Mouse (Mus musculus) T-cell, adult 2 months (primary cell): Measurements from ENCODE around the gene Prr12.
A peak's percentile ranks its signal among the peaks of the same experiment; 100 is the strongest.
"Not testable (repeated sequence)": the region's sequence is repeated elsewhere in the genome, so short reads cannot be mapped to it uniquely, and the experiment has no call there.

Experiments
- DNase-seq: peaks from one replicate; pipeline ENCODE4 v3.0.0; 2022; ENCODE audit warnings: low spot score

Prr12 gene

DNA sequence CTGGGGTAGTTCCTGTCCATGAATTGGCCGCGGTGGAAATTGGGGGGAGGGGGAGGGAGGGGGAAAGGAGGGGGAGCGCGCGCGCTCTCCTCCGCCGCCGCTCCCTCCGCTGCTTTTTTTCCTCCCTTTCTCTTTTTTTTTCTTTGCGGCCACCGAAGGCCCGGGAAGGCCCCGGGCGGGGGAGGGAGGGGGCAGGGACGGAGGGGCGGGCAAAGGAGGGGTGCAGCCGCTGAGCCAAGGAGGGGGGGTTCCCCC lies at the start of gene Prr12:
Gene Prr12 (minus strand): TSS at position 20 of the 255 bp plus-strand sequence.
- no peak for DNase-seq

DNA sequence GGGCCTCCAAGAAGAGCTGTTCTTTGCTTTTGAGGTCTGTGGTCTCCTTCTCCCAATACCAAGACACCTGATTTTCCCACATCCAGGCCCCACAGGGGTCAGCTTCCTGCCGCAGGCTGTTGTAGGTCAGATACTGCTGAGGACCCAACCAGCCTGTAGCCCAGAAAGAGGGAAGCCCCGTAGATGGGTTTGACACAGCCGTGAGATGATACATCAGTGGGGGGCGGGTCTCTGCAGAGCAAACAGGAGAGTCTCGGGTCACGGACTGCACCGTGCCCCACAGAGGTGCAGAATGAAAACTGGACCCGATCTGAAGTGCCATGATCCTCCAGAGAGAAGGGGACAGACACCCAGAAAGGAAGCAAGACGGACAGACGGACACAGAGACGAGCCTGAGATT lies 49.8 kb upstream of the Prr12 start:
- no peak for DNase-seq

DNA sequence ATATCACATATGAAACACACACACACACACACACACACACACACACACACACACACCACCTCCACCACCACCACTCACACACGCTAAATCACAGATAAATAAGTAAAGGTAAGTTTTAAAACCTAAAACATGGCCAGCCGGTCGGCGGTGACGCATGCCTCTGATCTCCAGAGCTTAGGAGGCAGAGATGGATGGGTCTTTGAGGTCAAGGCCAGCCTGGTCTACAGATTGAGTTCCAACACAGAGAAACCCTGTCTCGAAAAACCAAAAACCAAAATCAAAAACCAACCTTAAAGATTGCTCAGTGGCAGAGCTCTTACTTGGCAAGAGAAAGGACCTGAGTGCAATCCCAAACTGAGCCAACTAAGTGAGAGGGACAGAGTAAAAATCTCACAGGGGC lies 47.4 kb upstream of the Prr12 start:
- no peak for DNase-seq

DNA sequence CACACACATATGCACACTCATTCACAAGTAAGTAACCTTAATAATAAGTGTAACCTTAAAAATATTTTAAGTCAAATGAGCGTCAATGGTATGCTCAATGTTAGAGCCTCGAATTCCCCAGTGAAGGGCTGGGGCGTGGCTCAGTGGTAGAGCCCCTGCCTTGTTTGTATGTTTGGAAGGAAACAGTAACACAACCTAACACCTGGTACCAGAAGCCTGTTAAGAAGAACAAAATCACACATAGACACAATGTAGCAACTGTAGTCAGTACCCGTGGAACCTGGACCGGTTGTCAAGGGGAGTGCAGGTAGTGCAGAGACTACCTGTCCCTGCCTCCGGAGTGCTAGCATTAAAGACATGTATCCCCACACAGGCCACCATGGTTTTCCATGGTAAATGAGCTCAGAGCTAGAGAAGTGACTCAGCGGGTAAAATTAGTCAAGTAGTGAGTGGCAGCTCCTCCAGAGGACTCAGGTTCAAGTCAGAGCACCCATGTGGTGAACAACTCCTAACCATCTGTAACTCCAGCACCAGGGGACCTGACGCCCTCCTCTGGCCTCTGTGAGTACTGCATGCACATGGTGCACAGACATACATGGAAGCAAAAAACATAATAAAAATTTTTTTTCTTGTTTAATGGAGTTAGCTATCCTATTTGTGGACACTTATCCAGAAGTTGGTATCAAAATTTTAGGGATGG lies 46.0 kb upstream of the Prr12 start:
- no peak for DNase-seq

DNA sequence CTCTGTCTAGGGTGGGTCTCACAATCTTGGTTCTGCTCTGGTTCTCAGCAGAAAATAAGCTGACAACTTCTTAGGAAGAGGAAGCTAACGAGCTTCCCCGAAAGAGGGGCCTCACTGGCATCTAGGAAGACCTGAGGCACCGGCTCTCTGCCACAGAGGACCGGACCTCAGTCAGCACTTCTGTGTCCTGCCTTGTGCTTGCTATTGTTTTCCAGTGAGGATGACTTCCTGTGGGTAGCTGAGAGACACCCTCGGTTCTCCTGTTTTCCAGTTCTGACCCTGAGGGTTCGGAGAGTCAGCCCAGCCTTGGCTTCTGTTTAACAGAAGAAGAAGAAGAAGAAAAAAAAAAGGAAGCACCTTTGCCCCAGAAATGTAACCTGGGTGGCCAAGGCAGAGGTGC lies 44.8 kb upstream of the Prr12 start:
- no peak for DNase-seq

DNA sequence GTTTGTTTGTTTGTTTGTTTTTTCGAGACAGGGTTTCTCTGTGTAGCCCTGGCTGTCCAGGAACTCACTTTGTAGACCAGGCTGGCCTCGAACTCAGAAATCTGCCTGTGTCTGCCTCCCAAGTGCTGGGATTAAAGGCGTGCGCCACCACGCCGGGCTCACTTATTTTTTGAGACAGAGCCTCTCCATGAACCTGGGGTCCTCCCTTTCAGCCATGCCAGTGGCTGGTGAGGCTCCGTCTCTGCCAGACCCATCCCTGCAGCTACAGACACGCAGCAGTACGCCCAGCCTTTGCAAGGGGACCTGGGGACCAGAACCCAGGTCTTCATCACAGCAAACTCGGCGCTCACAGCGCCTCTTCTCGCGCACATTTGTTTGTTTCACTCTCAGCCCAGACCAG lies 43.3 kb upstream of the Prr12 start:
- DNase-seq: not testable (repeated sequence)

DNA sequence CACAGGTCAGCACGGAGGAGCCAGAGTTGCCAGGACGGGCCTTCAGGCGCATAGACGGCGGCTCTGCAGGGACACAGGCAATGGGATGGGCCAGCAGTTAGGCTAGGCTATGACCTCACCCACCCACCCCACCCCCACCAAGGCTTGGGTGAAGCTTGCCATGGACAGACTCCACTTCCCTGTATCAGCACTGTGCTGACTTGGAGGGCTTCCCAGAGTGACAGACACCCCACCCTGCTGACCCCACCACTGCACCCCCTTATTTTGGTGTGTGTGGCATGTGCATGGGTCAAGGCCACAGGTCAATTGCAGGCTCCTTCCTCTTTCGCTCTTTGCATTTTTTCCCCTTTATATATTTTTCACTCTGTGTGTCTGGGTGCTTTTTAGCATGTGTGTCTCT lies 42.7 kb upstream of the Prr12 start:
- no peak for DNase-seq

DNA sequence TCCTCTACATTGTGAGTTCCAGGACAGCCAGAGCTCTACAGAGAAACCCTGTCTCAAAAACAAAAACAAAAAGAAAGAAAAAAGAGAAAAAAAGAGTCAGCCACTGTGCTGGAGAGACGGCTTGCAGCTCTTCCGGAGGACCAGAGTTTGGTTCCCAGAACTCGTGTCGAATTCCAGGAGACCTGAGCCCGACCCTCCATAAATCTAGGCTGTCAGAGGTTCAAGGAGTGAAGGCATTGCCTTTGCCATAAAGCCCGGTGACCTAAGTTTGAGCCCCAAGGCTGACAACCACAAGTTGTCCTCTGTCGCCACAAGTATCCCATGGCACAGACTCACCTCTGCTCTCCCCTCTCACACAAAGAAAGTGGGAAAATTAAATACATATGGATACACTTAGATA lies 41.4 kb upstream of the Prr12 start:
- DNase-seq: no peak

DNA sequence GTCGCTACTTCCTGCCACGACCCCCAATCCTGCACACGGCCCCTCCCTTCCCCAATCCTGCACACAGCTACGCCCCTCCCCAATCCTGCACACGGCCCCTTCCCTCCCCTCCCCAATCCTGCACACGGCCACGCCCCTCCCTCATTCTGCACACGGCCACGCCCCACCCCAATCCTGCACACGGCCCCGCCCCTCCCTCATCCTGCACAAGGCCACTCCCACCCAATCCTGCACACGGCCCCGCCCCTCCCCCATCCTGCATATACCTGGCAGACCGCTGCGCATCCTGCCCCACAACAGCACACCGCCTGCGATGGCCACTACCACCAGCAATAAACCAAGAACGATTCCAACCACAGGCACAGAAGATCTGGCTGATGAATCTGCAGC lies 40.8 kb upstream of the Prr12 start:
- no peak for DNase-seq

DNA sequence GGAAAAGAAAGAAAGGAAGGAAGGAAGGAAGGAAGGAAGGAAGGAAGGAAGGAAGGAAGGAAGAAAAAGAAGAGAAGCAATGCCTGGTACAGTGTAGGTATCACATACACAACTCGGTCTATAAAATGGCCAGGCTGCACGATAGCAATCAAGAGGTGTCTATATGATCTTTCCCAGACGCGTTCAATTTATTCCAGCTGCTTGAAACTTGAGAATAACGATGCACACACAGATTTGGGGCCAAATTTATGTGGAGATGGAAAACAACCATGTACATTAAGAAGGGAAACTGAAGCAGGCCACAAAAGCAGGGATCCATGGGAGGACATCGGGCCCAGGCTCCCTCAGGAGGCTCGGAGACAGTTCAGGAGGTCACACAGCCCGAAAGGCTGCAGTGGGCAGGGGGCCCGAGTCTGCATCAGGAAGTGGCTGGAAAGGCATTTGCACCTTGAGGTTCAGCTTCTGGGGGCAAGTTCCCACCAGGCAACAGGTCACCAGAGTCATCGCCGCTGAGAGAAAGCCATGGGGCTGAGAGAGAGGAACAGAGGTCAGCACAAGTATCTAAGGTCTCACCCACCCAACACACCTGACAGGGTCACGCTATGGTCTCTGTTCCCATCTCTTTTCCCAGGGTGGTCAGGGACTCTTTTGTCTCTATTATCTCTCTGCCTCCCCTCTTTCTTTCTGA lies 40.3 kb upstream of the Prr12 start:
- no peak for DNase-seq

DNA sequence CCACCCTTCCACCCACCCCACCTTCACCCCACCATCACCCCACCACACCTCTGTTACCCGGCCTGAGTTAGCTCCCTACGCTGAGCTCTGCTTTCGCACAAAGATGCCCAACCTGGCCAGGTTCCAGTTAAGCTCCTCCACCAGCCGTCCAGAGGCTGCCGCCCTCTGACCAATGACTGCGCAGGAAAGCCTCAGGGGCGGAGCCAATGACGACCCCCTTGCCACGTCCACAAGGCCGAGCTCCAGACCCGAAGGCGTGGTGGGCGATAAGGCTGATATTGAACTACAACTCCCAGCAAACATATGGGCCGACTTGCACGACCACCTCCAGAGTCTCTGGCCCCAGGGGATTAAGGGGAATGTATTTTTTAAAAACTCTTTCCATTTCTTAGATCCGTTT lies 39.4 kb upstream of the Prr12 start, which contains the start of gene Rcn3:
Gene Rcn3 (minus strand): TSS at position 174 of the 400 bp plus-strand sequence.
- DNase-seq: no peak

DNA sequence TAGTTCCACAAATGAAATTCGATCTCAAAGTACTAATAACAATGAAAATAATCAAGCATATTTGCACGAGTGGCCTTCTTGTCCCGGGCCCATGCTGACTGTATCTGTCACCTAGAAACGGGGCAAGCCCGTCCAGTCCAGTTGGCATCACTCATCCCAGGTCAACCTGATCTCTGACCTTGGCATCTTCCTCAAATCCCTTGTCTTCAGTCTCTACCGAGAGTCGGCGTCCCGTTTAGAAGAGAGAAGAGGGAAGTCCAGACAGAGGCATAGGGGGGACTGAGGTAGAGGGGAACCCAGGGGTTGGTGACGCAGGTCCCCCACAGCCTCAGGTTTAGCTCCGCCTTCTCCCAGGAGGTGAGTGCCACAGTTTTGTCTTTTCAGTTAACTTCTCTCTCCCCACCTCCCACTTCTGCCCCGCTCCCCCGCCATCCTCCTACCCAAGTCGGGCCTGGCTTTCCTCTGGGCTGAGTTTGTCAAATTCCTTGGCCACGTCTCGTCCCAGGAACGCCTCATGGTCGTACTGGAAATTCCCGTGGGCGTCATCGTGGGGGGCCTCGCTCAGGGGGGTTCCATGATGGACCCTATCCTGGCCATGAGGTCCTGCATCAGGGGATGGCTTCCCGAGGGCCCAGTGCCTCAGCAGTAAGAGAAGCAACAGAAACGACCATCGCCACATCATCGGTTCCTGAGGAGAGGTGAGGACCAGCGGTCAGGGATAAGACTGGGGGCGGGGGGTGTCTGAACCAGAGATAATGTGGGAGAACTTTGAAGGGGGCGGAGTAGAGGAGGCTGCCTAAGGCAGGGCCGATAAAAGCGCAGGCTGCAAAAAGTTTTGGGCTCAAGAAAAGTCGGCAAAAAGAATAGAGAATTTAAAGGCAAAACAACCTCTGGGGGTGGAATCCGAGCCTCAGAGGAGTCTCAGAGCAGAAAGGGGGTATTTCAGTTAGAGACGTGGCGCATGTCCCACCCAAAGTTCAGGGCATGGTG lies 38.6 kb upstream of the Prr12 start:
- peak; percentile 21 for DNase-seq

DNA sequence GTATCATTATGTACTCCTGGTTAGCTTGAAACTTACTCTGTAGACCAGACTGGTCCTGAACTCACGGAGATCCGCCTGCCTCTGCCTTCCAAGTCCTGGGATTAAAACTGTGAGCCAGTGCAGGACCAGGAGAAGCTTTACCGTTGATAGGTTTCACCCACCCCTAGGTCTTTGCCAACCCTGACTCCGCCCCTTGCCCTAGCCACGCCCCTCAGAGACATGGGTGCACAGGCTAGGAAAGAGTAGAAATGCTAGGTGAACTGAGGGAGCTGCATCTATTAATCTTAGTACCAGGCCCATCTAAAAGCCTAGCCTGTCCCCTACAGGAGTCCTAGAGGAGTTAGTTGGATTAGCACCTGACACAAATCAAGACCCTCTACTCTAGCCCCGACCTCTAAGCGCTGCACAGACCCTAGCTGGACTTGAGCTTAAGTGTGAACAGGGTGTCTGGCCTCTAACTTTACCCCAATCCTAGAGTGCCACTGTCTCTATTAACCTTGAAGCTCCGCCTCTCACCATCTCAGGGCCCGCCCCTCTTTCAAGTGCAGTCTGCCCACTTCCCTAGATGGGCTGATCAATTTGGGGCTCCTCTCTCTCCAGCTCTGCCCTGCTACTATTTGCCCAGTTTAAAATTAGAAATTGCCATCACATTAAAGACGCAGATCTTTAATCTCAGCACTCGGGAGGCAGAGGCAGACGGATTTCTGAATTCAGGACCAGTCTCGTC lies 37.7 kb upstream of the Prr12 start:
- DNase-seq: peak; percentile 29

DNA sequence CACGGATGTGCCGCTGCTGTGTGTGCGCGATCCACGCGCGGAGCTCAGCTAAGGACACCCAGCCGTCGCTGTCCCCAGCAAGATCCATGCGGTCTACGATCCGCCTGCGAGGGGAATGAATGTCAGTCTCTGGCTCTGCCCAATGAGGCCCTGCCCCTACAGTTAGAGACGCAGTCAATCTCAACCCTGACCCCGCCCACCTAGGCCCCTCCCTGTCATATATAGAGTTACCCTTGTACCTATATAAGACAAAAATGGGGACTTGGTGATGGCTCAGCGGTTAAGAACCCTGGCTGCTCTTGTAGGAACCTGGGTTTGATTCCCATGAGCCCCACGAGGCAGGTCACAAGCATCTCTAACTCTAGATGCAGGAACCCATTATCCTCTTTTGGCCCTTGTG lies 35.9 kb upstream of the Prr12 start:
- DNase-seq: no peak

DNA sequence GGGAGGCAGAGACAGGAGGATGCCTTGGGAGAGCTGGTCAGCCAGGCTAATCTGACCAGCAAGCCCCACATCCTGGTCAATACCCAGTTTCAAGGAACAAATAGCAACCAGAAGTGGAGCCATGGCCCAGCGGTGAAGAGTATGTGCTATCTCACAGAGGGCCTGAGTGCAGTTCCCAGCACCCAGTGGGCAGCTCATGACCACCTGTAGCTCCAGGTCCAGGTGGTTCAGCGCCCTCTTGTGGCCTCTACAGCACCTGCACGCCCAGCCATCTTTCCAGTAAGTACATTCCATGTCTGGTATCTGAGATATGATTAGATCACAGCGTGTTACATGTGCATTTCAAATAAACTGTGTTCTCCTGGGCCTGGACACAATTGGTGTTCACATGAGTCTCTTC lies 33.4 kb upstream of the Prr12 start:
- no peak for DNase-seq

DNA sequence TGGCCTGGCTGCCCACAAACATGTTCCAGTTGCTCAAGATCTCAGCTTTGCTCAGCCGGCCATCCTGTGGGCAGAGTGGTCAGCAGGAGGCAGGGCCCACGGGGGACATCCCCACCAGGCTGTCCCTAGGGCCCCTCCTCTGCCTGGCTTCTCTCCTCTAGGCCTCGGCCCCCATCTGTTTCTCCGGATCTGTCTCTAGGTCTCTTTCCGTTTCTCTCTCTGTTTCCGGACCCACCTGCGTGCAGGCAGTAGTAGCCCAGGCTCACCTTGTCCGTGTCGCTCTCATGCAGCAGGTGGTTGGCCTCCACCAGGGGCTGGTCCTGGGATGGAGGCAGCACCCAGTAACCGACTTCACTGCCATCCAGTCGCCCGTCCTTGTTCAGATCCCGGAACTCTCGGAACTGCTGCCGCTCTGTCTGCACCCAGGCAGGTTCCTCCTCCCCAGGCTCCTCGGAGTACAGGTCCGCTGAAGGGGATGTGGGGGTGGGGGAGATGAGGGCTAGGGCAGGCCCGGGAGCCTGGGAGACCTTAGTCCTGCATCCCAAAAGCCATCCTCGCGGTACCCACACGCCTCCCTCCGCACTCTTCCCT lies 30.7 kb upstream of the Prr12 start:
- DNase-seq: no peak

DNA sequence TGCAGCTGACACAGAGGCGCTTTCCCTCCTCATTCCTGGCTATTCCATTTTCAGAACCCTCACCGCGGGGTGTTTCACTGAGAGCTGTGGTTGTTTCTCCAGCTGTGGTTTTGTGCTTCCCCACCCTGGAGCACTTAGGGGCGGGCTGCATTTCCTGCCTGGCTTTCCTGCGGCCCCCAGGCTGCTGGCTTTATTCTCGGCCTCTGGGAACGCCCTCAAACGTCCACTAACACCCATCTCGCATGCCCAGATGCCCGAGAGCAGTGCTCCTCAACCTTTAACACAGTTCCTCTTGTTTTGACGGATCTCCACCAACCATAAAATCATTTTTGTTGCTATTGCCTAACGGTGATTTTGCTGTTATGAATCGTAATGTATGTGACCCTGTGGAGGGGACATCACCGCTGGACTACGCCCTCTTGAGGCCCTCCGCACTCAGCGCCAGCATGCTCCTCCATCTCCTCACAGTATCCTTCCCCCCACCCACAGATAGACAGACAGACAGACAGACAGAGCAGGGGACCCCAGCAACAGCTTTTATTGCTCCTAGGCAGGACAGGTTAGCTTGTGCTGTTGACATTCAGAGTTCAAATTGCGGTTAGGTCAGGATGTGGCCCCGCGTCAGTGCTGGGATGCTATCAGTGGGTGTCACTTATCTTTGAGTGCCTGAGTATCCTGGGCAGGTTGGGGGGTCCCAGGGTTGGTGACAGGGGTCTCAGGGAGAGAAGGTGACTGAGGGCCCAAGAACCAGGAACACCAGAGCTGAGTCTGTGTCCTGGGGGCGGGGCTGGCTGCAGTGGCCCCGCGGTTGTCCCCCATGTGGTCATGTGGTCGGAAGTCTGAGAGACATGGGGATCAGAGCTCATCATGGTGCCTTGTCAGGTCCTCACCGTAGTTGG lies 30.0 kb upstream of the Prr12 start:
- peak; percentile 72 for DNase-seq

DNA sequence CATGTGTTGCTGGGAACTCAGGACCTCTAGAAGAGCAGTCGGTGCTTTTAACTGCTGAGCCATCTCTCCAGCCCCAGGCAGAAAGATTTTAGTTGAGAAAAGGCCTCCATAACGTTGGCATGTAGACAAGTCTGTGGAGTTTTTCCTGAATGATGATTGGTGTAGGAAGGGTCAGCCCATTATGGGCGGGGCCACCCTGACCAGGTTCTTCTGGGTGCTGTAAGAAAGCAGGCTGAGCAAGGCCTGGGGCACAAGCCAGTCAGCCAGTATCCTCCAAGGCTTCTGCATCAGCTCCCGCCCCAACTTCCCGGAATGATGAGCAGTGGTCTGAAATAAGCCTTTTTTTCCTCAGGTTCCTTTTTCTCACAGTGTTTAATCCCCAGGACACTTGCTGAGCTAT lies 28.3 kb upstream of the Prr12 start:
- DNase-seq: no peak

DNA sequence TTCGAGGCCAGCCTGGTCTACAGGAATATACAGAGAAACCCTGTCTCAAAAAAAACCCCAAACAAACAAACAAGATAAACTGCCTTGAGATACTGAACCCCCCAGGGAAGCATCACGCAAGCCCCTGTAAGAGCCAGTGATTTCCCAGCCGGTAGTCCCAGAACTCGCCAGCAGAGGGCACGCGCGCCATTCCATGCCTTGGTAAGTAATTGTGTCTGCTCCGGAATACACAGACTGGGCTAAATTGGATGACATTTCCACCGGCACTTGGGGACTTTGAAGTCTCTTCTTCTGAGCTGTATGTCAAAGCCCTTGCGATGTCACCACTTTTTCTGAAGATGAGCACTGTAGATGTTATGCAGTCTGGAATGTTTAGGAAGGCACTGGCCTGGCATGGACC lies 27.2 kb upstream of the Prr12 start:
- peak; percentile 88 for DNase-seq

DNA sequence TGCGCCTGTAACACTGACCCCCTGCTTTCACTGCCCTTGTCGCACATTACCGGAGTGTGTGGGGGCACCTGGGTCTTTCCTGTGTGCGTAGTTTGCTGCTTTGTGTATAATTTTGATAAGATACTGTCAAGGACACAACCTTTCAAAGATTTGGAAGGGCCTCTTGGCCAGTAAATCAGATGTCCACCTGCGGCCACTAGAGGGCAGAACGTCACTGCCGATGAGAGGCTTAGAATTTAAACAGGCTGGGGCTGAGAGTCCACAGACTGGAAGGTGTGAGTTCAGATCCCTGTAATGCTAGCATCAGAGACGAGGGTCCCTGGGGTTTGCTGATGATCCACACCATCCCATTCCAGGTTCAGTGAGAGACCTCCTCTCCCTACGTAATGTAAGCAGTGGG lies 25.8 kb upstream of the Prr12 start:
- DNase-seq: peak; percentile 74

DNA sequence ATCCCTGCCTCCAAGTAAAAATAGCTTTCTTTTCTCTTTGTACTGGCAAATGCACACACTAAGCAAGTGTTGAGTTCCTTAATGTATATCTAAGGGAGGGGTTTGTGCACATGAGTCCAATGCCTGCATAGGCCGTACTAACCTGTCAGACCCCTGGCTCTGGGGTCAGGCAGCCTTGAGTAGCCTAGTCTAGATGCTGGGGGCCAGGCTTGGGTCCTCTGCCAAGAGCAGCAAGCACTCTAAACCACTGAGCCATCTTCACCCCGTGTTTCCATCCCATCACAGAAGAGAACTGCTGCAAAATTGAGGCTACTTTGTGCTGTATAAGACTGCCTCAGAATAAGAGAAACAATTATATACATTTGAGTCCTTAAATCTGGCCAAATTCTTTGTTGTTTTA lies 25.1 kb upstream of the Prr12 start:
- no peak for DNase-seq
